Mouse (Mus musculus) T-helper 1 cell (primary cell): ENCODE measurements at regions not wholly inside any gene's neighbourhood (a gene's known extent, or its start where the extent isn't known, plus 50 kb on each side); places are given as distances from the start of the nearest gene placed in this dataset.
"Not testable (repeated sequence)": the region's sequence is repeated elsewhere in the genome, so short reads cannot be mapped to it uniquely, and the experiment has no call there.

ENCODE experiments used
- in situ Hi-C: fragments of 300-600 bp; cut with MboI, MseI; formaldehyde crosslinking; loops from one replicate; pipeline ENCODE4 v1.15.1; 2025; ENCODE audit warnings: high pct_unique_total_duplicates

DNA sequence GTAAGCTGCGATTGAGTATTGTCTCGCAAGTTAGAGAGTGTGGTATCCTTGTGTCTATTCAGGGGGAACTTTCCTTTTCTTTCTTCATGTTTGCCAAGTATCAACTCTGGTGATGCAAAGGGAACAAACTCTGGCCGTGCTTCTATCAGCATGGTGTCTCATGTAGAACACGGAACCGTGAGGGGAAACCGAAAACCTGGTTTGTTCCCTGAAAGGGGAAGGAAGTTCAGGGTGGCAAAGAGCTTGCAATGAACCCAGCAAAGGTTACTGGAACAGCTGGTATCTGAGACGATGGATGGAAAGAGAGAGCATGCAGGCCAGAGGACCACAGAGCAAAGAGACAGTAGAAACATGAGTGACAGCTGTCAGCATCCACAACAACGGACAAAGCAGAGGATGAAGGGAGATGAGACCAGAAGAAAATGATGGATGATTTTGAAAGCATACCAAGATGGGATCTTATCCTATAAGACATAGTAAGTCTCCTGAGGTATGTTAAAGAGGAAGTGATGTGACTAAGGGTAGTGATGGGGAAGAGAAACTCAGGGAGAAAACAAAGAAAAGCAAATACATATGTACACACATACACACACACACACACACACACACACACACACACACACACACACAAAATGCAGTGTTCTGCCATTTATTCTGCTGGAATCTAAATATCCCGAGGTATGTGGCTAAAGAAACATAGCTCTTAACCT, 199.8 kb upstream of the Peli2 start:
- in situ Hi-C loops: no loop called here

DNA sequence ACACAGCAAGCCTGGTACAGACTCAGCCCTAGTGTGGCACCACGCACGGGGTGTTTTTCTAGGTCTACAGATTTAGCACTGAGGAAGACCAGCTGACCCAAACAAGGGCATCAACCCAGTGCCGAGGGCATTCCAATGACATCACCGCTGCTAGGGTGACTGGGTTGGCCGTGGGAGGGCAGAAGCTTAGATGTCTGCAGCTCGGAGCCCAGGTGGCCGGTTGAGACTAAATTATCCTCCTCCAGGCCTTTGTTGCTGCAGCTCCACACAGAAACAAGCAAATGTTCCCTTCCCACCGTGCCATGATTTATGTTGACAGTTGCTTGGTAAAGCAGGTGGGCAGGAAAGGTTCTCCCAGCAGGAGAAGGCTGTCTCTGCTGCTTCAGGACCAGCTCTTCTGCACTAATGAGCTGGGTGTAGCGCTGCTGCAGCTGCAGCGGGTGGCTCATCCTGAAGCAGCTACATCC, 198.8 kb upstream of the Peli2 start:
- in situ Hi-C loops: no loop called here

DNA sequence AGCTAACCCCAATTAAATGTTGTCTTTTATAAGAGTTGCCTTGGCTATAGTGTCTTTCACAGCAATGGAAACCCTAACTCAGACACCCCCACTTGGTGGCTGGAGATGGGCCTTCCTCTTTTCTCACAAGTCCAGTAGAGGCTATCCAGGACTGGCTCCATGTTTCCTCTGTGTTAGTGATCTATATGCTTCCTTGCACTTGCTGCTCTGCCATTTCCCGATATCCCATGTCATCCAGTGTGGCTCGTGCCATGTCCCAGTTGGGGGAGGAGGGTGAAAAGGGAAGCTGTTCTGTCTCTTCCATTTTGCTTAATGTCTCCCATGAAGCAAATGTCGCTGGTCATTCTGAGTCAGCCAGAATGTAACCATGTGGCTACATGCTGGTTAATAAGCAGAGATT, 194.2 kb upstream of the Peli2 start:
- in situ Hi-C loops: no loop called here

DNA sequence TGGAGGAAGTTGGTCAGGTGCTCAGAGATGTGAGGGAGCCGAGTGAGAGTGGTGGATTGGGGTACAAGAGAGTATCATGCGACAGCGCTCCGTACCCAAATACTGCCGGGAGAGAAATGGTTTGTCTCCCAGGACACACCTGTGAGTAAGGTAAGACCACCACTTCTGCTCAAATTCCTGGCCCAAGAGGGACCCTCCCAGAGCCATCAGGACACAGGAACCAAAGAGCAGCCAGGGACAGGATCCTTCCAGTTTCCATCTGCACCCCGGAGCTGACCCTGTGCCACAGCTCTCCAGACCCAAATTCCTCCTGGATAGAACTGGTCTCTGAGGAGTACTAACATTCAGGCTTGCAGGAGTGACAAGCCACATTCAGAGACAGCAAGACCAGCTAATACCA, 185.2 kb upstream of the Peli2 start:
- in situ Hi-C loops: no loop called here

DNA sequence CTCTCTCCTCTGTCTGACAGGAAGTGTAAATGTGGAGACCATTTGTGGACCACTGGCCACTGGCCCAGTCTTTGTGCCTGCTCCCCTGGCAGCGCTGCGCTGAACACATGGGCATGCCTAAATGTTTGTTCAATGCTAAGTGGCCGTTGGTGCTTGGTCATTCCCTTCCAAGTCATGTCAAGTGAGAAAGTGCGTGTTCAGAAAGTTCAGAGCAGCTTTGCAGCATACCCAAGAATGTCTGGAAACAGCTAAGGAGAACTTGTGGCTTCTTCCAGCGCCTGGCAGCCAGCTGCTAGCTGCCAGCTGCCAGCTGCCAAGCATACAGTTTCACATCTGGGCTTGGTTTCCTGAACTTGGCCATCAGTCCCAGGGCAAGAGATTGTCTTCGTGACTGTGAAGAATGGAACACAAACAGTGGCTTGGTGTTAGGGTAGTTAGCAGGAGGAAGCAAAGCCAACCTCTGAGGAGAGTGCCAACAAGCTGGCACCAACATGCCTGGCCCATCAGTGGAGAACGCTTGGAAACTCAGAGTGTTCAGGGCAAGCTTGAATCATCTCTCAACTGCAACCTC, 183.5 kb upstream of the Peli2 start:
- in situ Hi-C loops: no loop called here

DNA sequence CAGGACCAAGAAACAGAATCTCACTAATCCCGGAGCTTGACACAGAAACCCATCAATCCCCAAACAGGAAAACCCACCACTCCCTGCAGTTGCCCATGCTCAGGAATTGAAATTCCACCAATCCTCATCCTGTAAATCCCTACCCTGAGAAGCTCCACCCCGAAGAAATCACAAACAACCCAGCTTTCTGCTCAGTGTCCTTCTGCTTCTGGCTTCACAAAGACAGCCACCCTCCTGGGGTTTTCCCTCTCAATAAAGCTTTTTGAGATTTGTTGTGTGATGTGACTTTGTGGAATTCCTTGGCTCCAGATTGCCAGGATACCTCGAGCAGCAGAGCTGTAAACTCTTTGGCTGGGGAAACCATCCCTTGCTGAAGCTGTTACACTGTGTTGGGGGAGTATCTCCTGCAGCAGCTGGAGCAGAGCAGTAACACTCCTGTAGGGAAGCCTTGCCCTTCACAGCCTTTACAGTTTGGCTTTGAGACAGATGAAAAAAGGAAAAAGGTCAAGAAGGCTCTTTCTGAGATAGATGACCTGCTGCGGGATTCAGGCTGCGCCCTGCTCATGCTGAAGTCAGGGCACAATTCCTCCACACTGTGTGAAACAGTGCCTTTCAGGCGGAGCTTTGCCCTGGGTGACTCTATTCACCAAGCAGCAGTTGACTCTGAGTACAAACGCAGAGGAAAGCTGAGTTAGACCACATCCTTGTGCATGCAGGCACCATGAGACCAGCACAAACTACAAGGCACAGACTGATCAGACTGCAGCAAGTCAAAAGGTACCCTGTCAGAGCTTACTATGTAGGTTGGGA, 180.6 kb upstream of the Peli2 start:
- in situ Hi-C loops: no loop called here

DNA sequence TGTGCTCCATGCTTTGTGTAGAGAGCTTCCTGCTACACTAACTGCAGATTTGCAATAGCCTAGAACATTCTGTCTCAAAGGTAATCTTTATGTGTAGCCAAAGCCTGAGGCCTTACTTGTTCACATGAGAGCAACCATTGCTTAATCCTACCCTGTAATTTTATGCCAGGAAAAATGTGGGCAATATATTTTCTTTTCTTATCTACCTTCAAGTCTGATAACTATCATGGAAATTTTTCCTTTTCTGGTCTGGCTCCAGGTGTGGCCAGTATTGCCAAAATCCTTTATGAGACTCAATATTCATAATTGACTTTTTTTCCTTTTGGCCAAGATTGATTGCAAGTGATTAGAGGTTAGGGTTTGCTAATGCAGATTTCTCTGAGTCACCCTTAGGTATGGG, 178.0 kb upstream of the Peli2 start:
- in situ Hi-C loops: no loop called here

DNA sequence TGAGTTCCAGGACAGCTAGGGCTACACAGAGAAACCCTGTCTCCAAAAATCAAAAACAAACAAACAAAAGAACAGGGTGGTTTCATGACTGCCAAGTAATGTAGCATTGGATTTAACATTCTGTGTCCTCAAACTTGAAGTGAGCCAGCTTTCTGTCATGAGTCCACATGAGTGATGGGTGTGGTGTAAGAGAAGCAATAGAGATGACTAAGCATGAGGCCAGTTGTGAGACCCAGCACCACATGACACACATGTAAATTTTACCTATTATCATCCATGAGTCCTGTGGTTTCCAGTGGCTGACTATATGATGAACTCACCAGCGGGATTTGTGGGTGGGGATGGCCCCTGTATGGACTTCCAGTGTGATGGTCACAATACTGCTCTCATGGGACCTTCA, 176.0 kb upstream of the Peli2 start:
- in situ Hi-C loops: no loop called here

DNA sequence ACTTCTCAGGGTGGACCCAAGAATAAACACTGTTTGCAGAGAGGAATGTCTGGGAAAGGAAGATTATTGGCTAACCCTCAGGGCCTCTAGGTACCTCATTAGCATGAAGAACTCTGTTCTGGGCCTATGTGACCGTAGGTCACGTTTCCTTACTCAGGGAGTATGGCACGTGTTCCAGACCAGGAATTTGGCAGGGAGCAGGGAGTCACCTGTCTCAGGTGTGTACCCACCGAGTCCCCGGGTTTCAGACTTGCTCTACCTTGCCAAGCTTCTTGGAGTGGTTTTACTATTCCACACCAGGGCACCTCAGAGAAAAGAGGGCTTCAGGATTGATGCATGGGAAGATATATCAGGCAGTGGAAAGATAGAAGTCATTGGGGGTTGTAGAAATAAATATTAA, 169.6 kb upstream of the Peli2 start:
- in situ Hi-C loops: no loop called here

DNA sequence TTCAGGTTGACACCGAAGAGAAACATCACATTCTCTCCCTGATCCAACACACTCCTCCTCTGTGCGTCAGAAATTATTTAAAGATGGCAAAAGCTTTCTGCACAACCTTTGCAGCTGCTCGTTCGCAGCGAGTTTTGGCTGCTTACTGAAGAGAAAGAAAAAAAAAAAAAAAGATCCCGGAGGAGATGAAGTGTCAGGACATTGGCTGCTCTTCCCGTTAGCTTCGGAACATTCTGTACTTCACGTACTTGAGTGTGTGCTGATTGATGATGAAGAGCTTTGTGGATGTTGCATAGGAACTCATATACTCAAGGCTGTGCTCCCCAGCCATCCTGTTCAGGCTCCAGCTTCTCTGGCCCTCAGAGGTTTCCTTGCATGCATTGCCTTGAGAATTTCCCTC, 162.5 kb upstream of the Peli2 start:
- in situ Hi-C loops: no loop called here

DNA sequence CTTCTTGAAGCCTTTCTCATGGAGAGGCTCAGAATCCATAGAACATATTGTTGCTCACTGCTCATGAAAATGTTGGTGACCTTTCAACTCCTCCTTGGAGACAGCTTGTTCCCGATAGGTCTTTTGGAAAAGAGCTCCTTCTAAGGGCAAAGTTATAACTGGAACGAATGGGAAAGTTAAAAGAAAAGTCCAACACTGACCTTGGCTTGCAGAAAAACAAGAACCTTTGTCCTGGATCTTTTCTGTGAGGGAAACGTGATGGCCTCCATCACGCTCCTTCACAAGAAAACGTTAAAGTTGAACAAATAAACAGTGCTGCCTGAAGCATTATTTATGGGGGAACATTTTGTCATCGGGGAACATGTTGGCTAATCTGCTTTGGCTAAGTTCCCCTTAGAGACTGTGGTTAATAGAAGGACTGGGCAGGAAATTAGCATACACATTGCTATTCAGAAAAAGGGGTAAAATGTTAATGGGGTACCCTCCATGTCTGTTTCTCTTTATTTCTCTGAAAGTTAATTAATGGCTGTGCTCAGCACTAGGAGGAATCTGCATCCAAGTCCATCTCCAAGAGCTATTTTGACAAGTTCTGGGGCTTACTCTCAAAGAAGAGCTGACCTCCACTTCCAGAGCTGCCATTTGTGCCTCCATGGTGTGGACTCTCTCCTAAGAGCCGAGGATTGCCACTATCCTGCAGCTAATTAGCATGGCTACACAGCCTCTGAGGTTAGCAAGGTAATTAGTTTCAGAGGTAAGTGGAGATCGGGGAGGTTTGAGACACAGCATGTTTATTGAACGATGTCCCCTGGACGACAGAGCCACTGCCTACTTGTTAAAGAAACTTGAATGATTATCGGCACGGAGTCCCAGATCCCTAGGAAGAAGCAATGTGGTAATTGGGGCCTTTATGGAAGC, 161.0 kb upstream of the Peli2 start:
- in situ Hi-C loops: no loop called here

DNA sequence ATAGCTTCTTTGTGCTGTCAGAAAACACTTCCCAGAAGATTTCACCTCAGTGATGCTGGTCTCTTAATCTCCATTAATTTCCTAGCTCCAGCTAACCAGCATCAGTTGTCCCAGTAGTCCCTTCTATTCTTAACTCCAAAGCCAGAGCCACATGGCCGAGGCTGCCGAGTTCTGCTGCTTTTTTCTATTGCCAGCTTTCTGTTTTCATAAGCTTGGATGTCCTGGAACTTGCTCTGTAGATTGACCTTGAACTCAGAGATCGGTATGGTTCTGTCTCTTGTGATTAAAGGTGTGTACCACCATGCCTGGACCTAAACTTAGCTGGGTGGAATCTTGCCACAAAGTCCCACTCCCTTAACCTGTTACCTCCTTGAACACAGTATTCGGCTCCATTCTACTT, 155.8 kb upstream of the Peli2 start:
- in situ Hi-C loops: not testable (repeated sequence)

DNA sequence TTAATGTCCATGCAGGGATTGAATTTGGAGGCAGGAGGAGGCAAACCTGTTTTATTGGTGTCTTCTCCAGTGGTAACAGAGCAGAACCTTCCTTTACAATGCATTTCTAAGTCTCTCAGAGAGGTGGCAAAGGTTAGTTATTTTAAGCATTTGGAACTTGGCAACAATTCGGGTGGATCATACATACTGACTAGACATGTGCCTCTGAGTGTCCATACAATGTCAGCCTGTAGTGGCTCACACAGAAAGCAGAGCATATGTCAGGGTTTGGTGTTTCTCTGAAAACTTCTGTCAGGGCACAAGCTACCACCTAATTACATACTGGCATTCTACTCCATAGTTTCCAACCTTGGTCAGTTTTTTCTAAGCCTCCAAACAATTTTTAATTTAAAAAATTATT, 150.8 kb upstream of the Peli2 start:
- in situ Hi-C loops: no loop called here

DNA sequence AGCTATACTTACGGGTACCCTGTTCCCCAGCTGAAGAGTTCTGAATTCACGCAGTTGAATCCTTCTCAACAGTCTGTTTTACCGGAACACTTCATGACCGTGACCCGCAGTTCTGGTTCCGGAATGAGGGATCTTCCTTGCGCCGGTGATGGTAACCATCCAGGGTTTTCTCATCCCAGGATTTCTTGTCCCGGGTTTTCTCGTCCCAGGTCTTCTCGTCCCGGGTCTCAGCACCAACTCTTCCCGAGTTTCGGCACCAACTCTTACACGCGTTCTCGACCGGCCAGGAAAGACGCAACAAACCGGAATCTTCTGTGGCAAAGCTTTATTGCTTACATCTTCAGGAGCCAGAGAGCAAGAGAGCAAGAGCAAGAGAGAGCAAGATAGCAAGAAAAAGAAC, 147.5 kb upstream of the Peli2 start:
- in situ Hi-C loops: not testable (repeated sequence)

DNA sequence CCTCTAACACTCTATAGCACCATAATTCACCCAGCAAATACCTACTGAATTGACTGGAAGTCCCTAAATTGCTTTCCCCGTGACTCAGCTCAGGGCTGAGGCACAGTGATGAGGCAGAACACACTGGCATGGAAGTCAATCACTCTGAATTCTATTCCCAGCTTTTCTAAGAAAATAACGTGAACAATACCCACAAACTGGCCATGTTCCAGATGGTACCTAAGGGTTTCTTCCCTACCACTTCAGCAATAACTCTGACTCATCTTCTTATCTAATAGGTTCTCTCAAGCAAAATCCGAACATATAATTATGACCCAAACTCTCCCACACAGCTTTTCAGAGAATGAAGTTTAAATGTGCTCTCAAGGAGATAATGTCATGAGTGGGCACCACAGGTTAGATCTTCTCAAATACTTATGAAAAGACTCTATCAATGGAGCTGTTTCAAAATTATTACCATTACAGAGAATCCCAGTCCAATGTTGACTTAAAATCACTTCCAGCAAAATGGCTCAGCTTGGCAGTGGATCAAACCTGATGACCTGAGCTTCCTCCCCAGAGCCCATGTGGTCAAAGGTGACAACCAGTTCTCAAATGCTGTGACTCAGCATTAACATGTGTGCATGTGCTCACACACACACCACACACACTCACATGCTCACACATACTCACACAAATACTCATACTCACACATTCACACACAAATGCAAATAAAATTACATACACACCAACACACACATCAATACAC, 137.5 kb upstream of the Peli2 start:
- in situ Hi-C loops: no loop called here

DNA sequence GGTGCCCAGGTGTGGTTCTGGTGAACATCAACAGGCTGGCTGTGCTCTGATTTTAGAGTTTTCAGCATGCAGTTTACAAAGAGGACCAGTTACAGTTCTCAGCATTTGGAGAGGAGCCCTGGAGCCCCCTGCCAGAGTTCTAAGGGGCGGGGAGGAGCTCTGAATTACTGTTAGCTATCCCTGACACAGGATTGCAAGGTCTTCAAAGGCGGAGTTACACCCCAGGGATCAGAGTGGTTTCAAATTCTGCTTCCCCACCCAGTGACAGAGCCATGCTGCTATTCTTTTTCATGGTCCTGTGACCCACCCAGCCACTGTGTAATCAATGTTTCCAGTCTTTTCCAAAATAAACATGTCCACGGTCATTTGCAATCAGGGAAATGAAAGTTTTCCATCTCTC, 134.1 kb upstream of the Peli2 start:
- in situ Hi-C loops: no loop called here

DNA sequence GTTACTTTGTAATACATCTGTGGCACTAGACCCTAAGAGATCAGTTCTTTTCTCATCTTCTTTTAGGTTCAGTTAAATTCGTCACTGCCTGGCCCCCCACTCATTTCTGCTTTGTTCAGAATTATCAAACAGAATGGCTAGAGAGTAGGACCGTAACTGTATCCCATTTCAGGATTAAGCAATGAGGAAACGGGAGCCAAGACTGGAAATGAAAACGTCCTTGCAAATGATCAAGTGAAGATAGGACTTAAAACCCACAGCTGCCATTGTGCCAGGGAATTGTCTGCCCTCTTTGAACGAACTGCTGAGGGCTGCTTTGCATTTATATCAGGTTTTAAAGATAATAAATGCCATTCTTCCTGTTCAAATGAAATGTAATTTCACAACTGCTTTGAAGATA, 133.7 kb upstream of the Peli2 start:
- in situ Hi-C loops: no loop called here

DNA sequence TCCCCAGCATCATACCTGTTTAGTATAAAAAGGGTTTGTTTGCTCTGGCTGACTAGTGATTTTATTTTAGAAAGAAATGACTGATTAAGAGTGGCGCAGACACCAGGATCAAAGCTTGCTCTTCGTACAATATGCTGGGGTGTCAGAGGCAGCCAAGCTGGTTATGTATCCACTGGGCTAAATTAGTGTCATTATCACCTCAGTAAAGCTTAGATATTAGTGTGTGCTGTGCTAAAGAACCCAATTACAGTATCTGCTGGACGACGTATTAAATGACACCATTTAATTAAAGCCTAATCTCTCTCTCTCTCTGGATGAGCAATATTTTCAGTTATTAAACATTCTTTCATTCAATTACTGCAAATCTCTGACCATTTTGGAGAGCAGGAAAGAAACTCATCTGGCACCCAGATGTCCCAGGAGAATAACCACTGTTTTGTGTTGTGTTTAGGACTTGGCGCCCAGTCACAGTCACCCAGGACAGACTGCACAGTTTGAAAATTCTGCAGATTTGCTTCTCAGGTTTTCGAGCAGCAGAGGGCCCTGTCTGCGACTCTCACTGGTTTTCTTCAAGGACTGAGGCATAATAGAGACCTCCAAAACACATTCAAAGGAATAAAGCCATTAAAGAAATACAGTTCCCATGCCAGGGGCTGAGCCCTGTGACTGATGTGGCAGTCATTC, 133.1 kb upstream of the Peli2 start:
- in situ Hi-C loops: no loop called here

DNA sequence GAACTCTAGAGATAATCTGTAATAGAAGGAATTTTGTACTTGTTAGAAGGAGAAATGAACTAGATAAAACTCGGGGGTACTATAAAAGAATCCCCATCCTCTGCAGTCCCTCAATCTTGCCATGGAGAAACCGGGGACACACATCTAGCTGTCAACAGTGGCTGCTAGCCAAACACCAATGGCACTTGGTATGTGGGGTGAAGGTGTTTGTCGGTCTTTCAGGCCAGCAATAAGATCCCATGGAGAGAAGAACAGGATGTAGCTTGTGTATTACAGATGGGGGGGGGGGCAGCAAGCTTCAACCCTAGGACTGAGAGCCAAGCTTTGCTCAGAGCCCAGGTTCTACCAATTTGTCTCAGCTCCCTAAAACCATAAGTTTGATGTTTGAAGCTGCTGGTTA, 132.5 kb upstream of the Peli2 start:
- in situ Hi-C loops: no loop called here

DNA sequence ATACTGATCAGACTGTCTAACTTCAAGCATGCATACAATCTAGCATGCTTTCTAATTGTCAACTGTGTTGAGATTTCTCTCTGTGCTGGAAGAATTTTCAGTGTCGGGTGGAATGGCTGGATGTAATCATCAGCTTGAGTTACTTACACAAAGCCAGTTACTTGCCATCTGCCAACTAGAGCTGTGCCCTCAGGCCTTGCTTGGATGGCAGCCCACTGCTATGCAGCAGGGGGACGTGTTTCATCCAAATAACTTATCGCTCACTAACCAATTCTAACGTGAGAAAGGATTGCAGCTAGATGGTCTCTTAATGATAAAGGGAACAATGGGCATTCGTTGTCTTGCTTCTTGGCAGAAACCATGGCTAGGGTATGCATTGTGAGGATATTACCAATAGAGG, 131.3 kb upstream of the Peli2 start:
- in situ Hi-C loops: no loop called here

DNA sequence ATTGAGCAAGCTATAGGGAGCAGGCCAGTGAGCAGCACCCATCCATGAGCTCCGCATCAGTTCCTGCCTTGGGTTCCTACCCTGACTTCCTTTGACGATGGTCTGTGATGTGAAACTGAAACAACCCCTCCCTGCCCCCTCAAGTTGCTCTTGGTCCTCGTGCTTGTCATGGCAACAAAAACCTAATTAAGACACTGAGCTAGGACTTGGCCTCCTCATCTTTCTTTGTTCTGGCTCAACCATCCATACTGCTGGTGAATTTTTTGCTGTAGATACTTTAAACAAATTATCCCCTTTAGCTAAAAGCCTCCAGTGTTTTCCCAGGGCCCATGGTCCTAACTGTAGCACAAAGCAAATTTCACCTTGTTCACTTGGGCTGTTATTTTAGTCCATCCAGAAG, 129.9 kb upstream of the Peli2 start:
- in situ Hi-C loops: no loop called here
